Mouse (Mus musculus) liver, adult 2 months (tissue): Measurements from ENCODE around the gene Nkx2-5.

ENCODE experiments used
- CTCF ChIP-seq: fragments of 200-500 bp; IDR thresholded peaks from 2 replicates; pipeline ENCODE4 v1.5.1; 2011; ENCODE audit warnings: low read depth, low read length, control low read depth
- POLR2A ChIP-seq: fragments of 200-500 bp; IDR thresholded peaks from 2 replicates; pipeline ENCODE4 v1.6.1; 2011; ENCODE audit warnings: low read length, control low read depth; ENCODE audit not compliant: insufficient read depth; ENCODE audit errors: extremely low read depth

DNA sequence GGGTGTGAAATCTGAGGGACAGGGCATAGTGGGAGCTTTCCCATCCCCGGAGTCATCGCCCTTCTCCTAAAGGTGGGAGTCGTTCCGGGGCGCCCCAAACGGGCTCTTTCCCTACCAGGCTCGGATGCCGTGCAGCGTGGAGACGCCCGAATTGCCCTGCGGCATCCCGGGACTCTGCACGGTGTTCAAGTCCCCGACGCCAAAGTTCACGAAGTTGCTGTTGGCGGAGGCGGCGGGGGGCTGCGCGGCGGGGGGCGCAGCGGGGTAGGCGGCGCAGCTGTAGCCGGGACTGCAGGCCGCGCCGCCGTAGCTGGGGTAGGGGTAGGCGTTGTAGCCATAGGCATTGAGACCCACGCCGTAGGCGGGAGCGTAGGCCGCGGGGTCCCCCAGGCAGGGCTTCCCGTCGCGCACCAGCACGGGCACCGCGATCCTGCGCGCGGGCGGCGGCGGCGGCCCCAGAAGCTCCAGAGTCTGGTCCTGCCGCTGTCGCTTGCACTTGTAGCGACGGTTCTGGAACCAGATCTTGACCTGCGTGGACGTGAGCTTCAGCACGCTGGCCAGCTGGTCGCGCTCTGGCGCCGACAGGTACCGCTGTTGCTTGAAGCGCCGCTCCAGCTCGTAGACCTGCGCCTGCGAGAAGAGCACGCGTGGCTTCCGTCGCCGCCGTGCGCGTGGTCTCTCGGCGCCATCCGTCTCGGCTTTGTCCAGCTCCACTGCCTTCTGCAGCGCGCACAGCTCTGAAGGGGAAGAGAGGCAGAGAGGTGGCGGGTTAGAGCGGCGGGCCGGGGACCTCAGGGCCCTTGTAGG is 5.7 kb downstream of the Nkx2-5 start:
- TF ChIP-seq CTCF (no peak), POLR2A (no peak)
